18 mouse cellular contexts compared by ENCODE assay signal in genomic region chr3:142164981-142165380, GRCm38 (mm10). TPM values are rescaled to one million over a fixed set of nuclear protein-coding genes. Genes with fewer than 3 reads are reported as not detected.
DNase-seq lines count a peak whose midpoint lies in the region; ATAC-seq and TF ChIP-seq lines count a peak whose summit lies in the region.
"Had no signal": no experiment of that assay in that cellular context is flagged by ENCODE, and none has a peak within 500 bp of the region (broad histone marks: within the 10 kb centered on the region; RNA-seq: fewer than 3 reads in every experiment).

No protein-coding gene starts in this region.

- intact Hi-C loops in gastrocnemius, adult 2 months (cut with DNase I): loop anchor here (10.0 kb wide), 1 partner anchor 120 kb away; no protein-coding TSS in a partner anchor

- H3K36me3 ChIP-seq in hindbrain, embryonic 16.5 days (ENCODE audit: control insufficient read depth, insufficient read depth, low read length): no peaks in the 10 kb centered on the region
- no peaks in the 10 kb centered on the region for H3K36me3 ChIP-seq in hindbrain, postnatal 0 days (ENCODE audit: insufficient read depth, low read length)
- no peaks in the 10 kb centered on the region for H3K36me3 ChIP-seq in lung, embryonic 14.5 days (ENCODE audit: insufficient read depth)
- H3K36me3 ChIP-seq: G1E; limb, embryonic 15.5 days; midbrain, embryonic 12.5 days had no signal

- H3K9ac ChIP-seq in hindbrain, embryonic 16.5 days (ENCODE audit: low read depth, low read length): no peak overlapping the region
- no peak overlapping the region for H3K9ac ChIP-seq in hindbrain, postnatal 0 days (replicated peaks; ENCODE audit: low read length)
- no peak overlapping the region for H3K9ac ChIP-seq in lung, embryonic 14.5 days
- H3K9ac ChIP-seq: limb, embryonic 15.5 days; liver, postnatal 0 days; midbrain, embryonic 12.5 days had no signal

- no peak overlapping the region for H3K27ac ChIP-seq in hindbrain, embryonic 16.5 days (ENCODE audit: low read depth, low read length)
- H3K27ac ChIP-seq in hindbrain, postnatal 0 days: no peak overlapping the region
- no peak overlapping the region for H3K27ac ChIP-seq in lung, embryonic 14.5 days (ENCODE audit: low read depth)
- H3K27ac ChIP-seq in gastrocnemius, adult 2 months: no peak overlapping the region
- H3K27ac ChIP-seq: left cerebral cortex, adult 2 months; limb, embryonic 15.5 days; midbrain, embryonic 12.5 days had no signal

- ATAC-seq in hindbrain, embryonic 16.5 days: no peak
- ATAC-seq in hindbrain, postnatal 0 days: no peak
- no peak for ATAC-seq in lung, embryonic 14.5 days (ENCODE audit: insufficient read depth)
- peak; percentile 64 for ATAC-seq in granulocyte monocyte progenitor cell, adult 5-6 weeks (replicated peaks; ENCODE audit: poor library complexity, severe bottlenecking)
- ATAC-seq: liver, postnatal 0 days had no signal

- DNase-seq in hindbrain, postnatal 0 days (ENCODE audit: low spot score): no peak
- peak; percentile 27 for DNase-seq in lung, embryonic 14.5 days
- no peak for DNase-seq in lung, adult 18-20 months
- no peak for DNase-seq in spleen, adult 18-20 months
- no peak for DNase-seq in gastrocnemius, adult 2 months
- DNase-seq: adrenal gland, postnatal 14 days; cerebellum, adult 9-11 months; gastrocnemius, postnatal 36 days; liver, postnatal 0 days; lung, postnatal 4 days; right cerebral cortex, adult 18-20 months had no signal

- no peak for TF ChIP-seq CTCF in hindbrain, postnatal 0 days (IDR thresholded peaks at IDR 0.05; ENCODE audit: low read depth)
- no peak for TF ChIP-seq CTCF in lung, embryonic 14.5 days (IDR thresholded peaks at IDR 0.05; ENCODE audit: low read depth)
- TF ChIP-seq CTCF in gastrocnemius, adult 2 months (IDR thresholded peaks at IDR 0.05): no peak

- H3K4me2 ChIP-seq in hindbrain, embryonic 16.5 days (ENCODE audit: low read length): peak overlapping the region; percentile 14; the same call in 1 of the 2 replicates
- no peak overlapping the region for H3K4me2 ChIP-seq in hindbrain, postnatal 0 days (ENCODE audit: low read depth, low read length)
- no peak overlapping the region for H3K4me2 ChIP-seq in lung, embryonic 14.5 days
- H3K4me2 ChIP-seq: limb, embryonic 15.5 days; midbrain, embryonic 12.5 days had no signal

- 54% methylated on average over 9 of the region's 9 CpGs for WGBS in hindbrain, embryonic 16.5 days
- WGBS in hindbrain, postnatal 0 days: 49% methylated on average over 9 of the region's 9 CpGs
- WGBS in lung, embryonic 14.5 days: 51% methylated on average over 9 of the region's 9 CpGs

- H3K4me1 ChIP-seq in hindbrain, embryonic 16.5 days (ENCODE audit: control insufficient read depth, insufficient read depth, low read depth, low read length): peaks cover 4% of the 10 kb centered on the region
- no peaks in the 10 kb centered on the region for H3K4me1 ChIP-seq in hindbrain, postnatal 0 days (ENCODE audit: insufficient read depth, low read length)
- H3K4me1 ChIP-seq in lung, embryonic 14.5 days (ENCODE audit: insufficient read depth): 0 out of 2 replicates have a peak, but pooled peaks cover 2% of the 10 kb centered on the region

- H3K27me3 ChIP-seq in hindbrain, embryonic 16.5 days (replicated peaks; ENCODE audit: control insufficient read depth, insufficient read depth, low read length): no peaks in the 10 kb centered on the region
- no peaks in the 10 kb centered on the region for H3K27me3 ChIP-seq in hindbrain, postnatal 0 days (ENCODE audit: insufficient read depth, low read length)
- H3K27me3 ChIP-seq in lung, embryonic 14.5 days (ENCODE audit: insufficient read depth, low read length): no peaks in the 10 kb centered on the region

- no peak overlapping the region for H3K4me3 ChIP-seq in hindbrain, embryonic 16.5 days (ENCODE audit: low read length)
- H3K4me3 ChIP-seq in hindbrain, postnatal 0 days (ENCODE audit: low read length): no peak overlapping the region
- no peak overlapping the region for H3K4me3 ChIP-seq in lung, embryonic 14.5 days (ENCODE audit: low read depth, low read length)
- H3K4me3 ChIP-seq in gastrocnemius, adult 2 months: no peak overlapping the region
- H3K4me3 ChIP-seq: left cerebral cortex, adult 2 months; limb, embryonic 15.5 days; midbrain, embryonic 12.5 days; myocyte had no signal

- no peaks in the 10 kb centered on the region for H3K9me3 ChIP-seq in hindbrain, embryonic 16.5 days (ENCODE audit: control insufficient read depth, low read length)
- no peaks in the 10 kb centered on the region for H3K9me3 ChIP-seq in hindbrain, postnatal 0 days (ENCODE audit: low read length)
- no peaks in the 10 kb centered on the region for H3K9me3 ChIP-seq in lung, embryonic 14.5 days (ENCODE audit: low read depth, low read length)
- H3K9me3 ChIP-seq: G1E; limb, embryonic 15.5 days; midbrain, embryonic 12.5 days had no signal

RNA-seq across cellular contexts. Expression of gene Bmpr1b, which starts 4.2 kb away (rescaled TPM):
- 4.5 and 4.8 TPM in 2 replicates for polyA plus RNA-seq in hindbrain, embryonic 16.5 days (2015; fragmentation: Nextera tagmentation; extraction: Ambion mirVana)
- 9.7 and 13.0 TPM in 2 replicates for total RNA-seq in hindbrain, postnatal 0 days (2014; rRNA removed)
- polyA plus RNA-seq in hindbrain, postnatal 0 days (2015; fragmentation: Nextera tagmentation; extraction: Ambion mirVana): 4.6 and 5.4 TPM in 2 replicates
- polyA plus RNA-seq in lung, embryonic 14.5 days (2014; fragmentation: Nextera tagmentation; extraction: Ambion mirVana): 6.7 and 8.5 TPM in 2 replicates
- total RNA-seq in granulocyte monocyte progenitor cell, adult 5-6 weeks (2014; fragmentation: Nextera tagmentation): not detected in 2 replicates
- not detected in 2 replicates for total RNA-seq in granulocyte monocyte progenitor cell, adult 5-6 weeks (2017)
- total RNA-seq in gastrocnemius, adult 2 months (2021): 1 to 10 TPM; 4.1 to 4.6 TPM
- polyA plus RNA-seq: G1E; liver, postnatal 0 days had no signal

Comparison
In these comparisons a context has a peak if more than half of its experiments do, and no peak if none do; other contexts are left out.
1. RNA of gene Bmpr1b, which starts 4.2 kb away (total RNA-seq): 9.7 to 13.0 TPM in hindbrain, postnatal 0 days and 4.1 to 4.6 TPM in gastrocnemius, adult 2 months; not detected in granulocyte monocyte progenitor cell, adult 5-6 weeks; every median in the first group is over 4 times any median in the second.